Mouse (Mus musculus): ENCODE measurements around the gene Rassf10. TPM values are rescaled to one million over a fixed set of nuclear protein-coding genes. Genes with fewer than 3 reads are reported as not detected.

Gene Rassf10
- 1.5 and 2.0 TPM in 2 replicates for polyA plus RNA-seq (2012; rRNA removed)

GRCm38 (mm10) chr7:112953777-112954291 is at the start of gene Rassf10:
Gene Rassf10 (plus strand): TSS chr7:112953962.

